Mouse (Mus musculus) midbrain, postnatal 0 days (tissue): ENCODE results near the gene Nipal1. TPM values are rescaled to one million over a fixed set of nuclear protein-coding genes. Genes with fewer than 3 reads are reported as not detected.
A peak's percentile ranks its signal among the peaks of the same experiment; 100 is the strongest.

Experiments used
- ATAC-seq: fragments of 200-750 bp; cut with Nextera tagmentation; 2 replicates; pipeline ENCODE4 v1.8.0; 2017; ENCODE audit warnings: moderate number of reproducible peaks, mild to moderate bottlenecking, moderate TSS enrichment, moderate library complexity; ENCODE audit not compliant: low FRiP score
- DNase-seq: peaks from one replicate; pipeline ENCODE4 v3.0.0-alpha.2; 2015; ENCODE audit warnings: low spot score
- H3K27ac ChIP-seq: fragments of 300-500 bp; sonication (generic); 2 replicates; pipeline ENCODE4 v1.5.1; 2014; ENCODE audit warnings: low read depth, mild to moderate bottlenecking, low read length, mixed read lengths
- H3K27me3 ChIP-seq: fragments of 300-500 bp; sonication (generic); 2 replicates; pipeline ENCODE4 v1.6.1; 2014; ENCODE audit warnings: low read length, control low read depth, mixed read lengths; ENCODE audit not compliant: insufficient read depth
- H3K36me3 ChIP-seq: fragments of 300-500 bp; sonication (generic); 2 replicates; pipeline ENCODE4 v1.6.1; 2014; ENCODE audit warnings: low read length, control low read depth, mixed read lengths; ENCODE audit not compliant: insufficient read depth
- H3K4me1 ChIP-seq: fragments of 300-500 bp; sonication (generic); 2 replicates; pipeline ENCODE4 v1.6.1; 2014; ENCODE audit warnings: mild to moderate bottlenecking, control low read depth, antibody characterized with exemption, low read length, mixed read lengths; ENCODE audit not compliant: insufficient read depth
- H3K4me2 ChIP-seq: fragments of 300-500 bp; sonication (generic); 2 replicates; pipeline ENCODE4 v1.6.1; 2014; ENCODE audit warnings: low read depth, mild to moderate bottlenecking, low read length, mixed read lengths; ENCODE audit not compliant: poor library complexity, severe bottlenecking
- H3K4me3 ChIP-seq: fragments of 300-500 bp; sonication (generic); 2 replicates; pipeline ENCODE4 v1.5.1; 2014; ENCODE audit warnings: low read depth, mild to moderate bottlenecking, low read length, moderate library complexity
- H3K9ac ChIP-seq: fragments of 300-500 bp; sonication (generic); replicated peaks from 2 replicates; pipeline ENCODE4 v1.6.1; 2014; ENCODE audit warnings: mild to moderate bottlenecking, low read length, moderate library complexity, mixed read lengths; ENCODE audit not compliant: poor library complexity, severe bottlenecking
- H3K9me3 ChIP-seq: fragments of 300-500 bp; sonication (generic); 2 replicates; pipeline ENCODE4 v1.6.1; 2016; ENCODE audit warnings: low read length, control low read depth
- CTCF ChIP-seq: IDR thresholded peaks from 2 replicates; pipeline ENCODE4 v1.5.1; 2016; ENCODE audit warnings: antibody characterized with exemption, mild to moderate bottlenecking
- WGBS: fragments of 180-500 bp; shearing (Covaris S2); extraction: QIAGEN DNeasy Blood & Tissue Kit; methylation state at CpG from one replicate; pipeline ENCODE4 v1.1.7; 2014; 5-methylcytosine and 5-hydroxymethylcytosine counted together
- polyA plus RNA-seq: library from polyadenylated mRNA; unstranded; fragments of >200 nt; fragmentation: Nextera tagmentation; extraction: Ambion mirVana; gene quantifications from 2 replicates; pipeline ENCODE4 v1.2.1, GENCODE M21; 2015
- total RNA-seq: library from RNA; depleted of rRNA; stranded (reverse); fragments of >200 nt; gene quantifications from 2 replicates; pipeline ENCODE4 v1.2.3, GENCODE M21; 2014

Nipal1 gene
- total and polyA plus RNA-seq, 2 experiments from 2014 or later, result 0.33 to 0.55 TPM

GRCm38 (mm10) chr5:72666428-72666827 lies 18.8 kb downstream of the Nipal1 start:
- H3K9me3 ChIP-seq, result no peaks in the 10 kb centered on the region
- ATAC-seq, result peak; percentile 41; the same call in 1 of the 2 replicates
- H3K36me3 ChIP-seq, result no peaks in the 10 kb centered on the region
- no peak for TF ChIP-seq CTCF
- no peaks in the 10 kb centered on the region for H3K4me1 ChIP-seq
- no peak overlapping the region for H3K9ac ChIP-seq
- no peak overlapping the region for H3K4me3 ChIP-seq
- no peak for DNase-seq
- H3K4me2 ChIP-seq, result no peak overlapping the region
- no peak overlapping the region for H3K27ac ChIP-seq
- WGBS, result 56% methylated on average over 7 of the region's 7 CpGs
- H3K27me3 ChIP-seq, result no peaks in the 10 kb centered on the region

- WGBS, result 89% methylated on average over 9 of the region's 9 CpGs
- H3K27me3 ChIP-seq, result no peaks in the 10 kb centered on the region
- no peak overlapping the region for H3K9ac ChIP-seq
- ATAC-seq (no peak), DNase-seq (no peak)
- H3K4me2 ChIP-seq, result no peak overlapping the region
- no peak for TF ChIP-seq CTCF
- no peaks in the 10 kb centered on the region for H3K36me3 ChIP-seq
- H3K4me3 ChIP-seq, result no peak overlapping the region
- no peaks in the 10 kb centered on the region for H3K9me3 ChIP-seq
- no peaks in the 10 kb centered on the region for H3K4me1 ChIP-seq
- H3K27ac ChIP-seq, result no peak overlapping the region
These were observed 20.8 kb downstream of the Nipal1 start for GRCm38 (mm10) chr5:72668351-72668750.

GRCm38 (mm10) chr5:72671017-72671699 lies 23.6 kb downstream of the Nipal1 start:
- Histone ChIP-seq H3K36me3 (no peaks in the 10 kb centered on the region), H3K9me3 (no peaks in the 10 kb centered on the region), H3K9ac (no peak overlapping the region), H3K4me2 (no peak overlapping the region), H3K27me3 (no peaks in the 10 kb centered on the region), H3K4me1 (no peaks in the 10 kb centered on the region), H3K27ac (no peak overlapping the region), H3K4me3 (no peak overlapping the region)
- DNase-seq (no peak), ATAC-seq (no peak)
- 16% methylated on average over 8 of the region's 8 CpGs for WGBS
- no peak for TF ChIP-seq CTCF

GRCm38 (mm10) chr5:72674994-72675542 lies 27.5 kb downstream of the Nipal1 start:
- no peaks in the 10 kb centered on the region for H3K36me3 ChIP-seq
- no peaks in the 10 kb centered on the region for H3K4me1 ChIP-seq
- no peak overlapping the region for H3K9ac ChIP-seq
- no peak overlapping the region for H3K27ac ChIP-seq
- no peak overlapping the region for H3K4me2 ChIP-seq
- H3K4me3 ChIP-seq, result no peak overlapping the region
- DNase-seq (no peak), ATAC-seq (no peak)
- 74% methylated on average over 9 of the region's 9 CpGs for WGBS
- no peak for TF ChIP-seq CTCF
- H3K9me3 ChIP-seq, result no peaks in the 10 kb centered on the region
- H3K27me3 ChIP-seq, result no peaks in the 10 kb centered on the region

GRCm38 (mm10) chr5:72681451-72681850 lies 33.9 kb downstream of the Nipal1 start:
- H3K4me1 ChIP-seq, result no peaks in the 10 kb centered on the region
- no peak for TF ChIP-seq CTCF
- DNase-seq (no peak), ATAC-seq (no peak)
- H3K27me3 ChIP-seq, result no peaks in the 10 kb centered on the region
- H3K4me3 ChIP-seq, result no peak overlapping the region
- no peaks in the 10 kb centered on the region for H3K9me3 ChIP-seq
- no peaks in the 10 kb centered on the region for H3K36me3 ChIP-seq
- H3K9ac ChIP-seq, result no peak overlapping the region
- 90% methylated on average over 6 of the region's 6 CpGs for WGBS
- no peak overlapping the region for H3K4me2 ChIP-seq
- H3K27ac ChIP-seq, result no peak overlapping the region

- no peak overlapping the region for H3K27ac ChIP-seq
- ATAC-seq (no peak), DNase-seq (no peak)
- H3K9me3 ChIP-seq, result no peaks in the 10 kb centered on the region
- H3K4me3 ChIP-seq, result no peak overlapping the region
- no peaks in the 10 kb centered on the region for H3K4me1 ChIP-seq
- 92% methylated on average over 7 of the region's 7 CpGs for WGBS
- no peaks in the 10 kb centered on the region for H3K36me3 ChIP-seq
- no peak overlapping the region for H3K9ac ChIP-seq
- no peak overlapping the region for H3K4me2 ChIP-seq
- no peaks in the 10 kb centered on the region for H3K27me3 ChIP-seq
- no peak for TF ChIP-seq CTCF
These were observed 42.0 kb downstream of the Nipal1 start for GRCm38 (mm10) chr5:72689556-72689955.
